ENCODE assay signal across 12 mouse cellular contexts in genomic region chr1:180191112-180191511, GRCm38 (mm10).
"Had no signal": no experiment of that assay in that cellular context is flagged by ENCODE, and none has a peak within 500 bp of the region (broad histone marks: within the 10 kb centered on the region; RNA-seq: fewer than 3 reads in every experiment).

No protein-coding gene starts in this region.

- H3K9me3 ChIP-seq: kidney, embryonic 15.5 days; liver, embryonic 15.5 days; midbrain, embryonic 13.5 days; neural tube, embryonic 15.5 days had no signal

- DNase-seq: kidney, postnatal 36 days; layer of hippocampus, adult 9-11 months; layer of hippocampus, postnatal 36 days; liver; lung, adult 2 months; lung, postnatal 36 days; thymus, postnatal 36 days had no signal

- H3K27ac ChIP-seq: kidney, embryonic 15.5 days; limb, embryonic 12.5 days; liver, embryonic 15.5 days; midbrain, embryonic 13.5 days; neural tube, embryonic 15.5 days had no signal

- H3K36me3 ChIP-seq: kidney, embryonic 15.5 days; limb, embryonic 12.5 days; midbrain, embryonic 13.5 days; neural tube, embryonic 15.5 days had no signal

- H3K27me3 ChIP-seq: liver, embryonic 15.5 days had no signal

- H3K9ac ChIP-seq: kidney, embryonic 15.5 days; limb, embryonic 12.5 days; liver, embryonic 15.5 days; midbrain, embryonic 13.5 days; neural tube, embryonic 15.5 days had no signal

- H3K4me3 ChIP-seq: kidney, embryonic 15.5 days; limb, embryonic 12.5 days; liver, embryonic 15.5 days; midbrain, embryonic 13.5 days; neural tube, embryonic 15.5 days had no signal
